Mouse (Mus musculus) myocyte (in vitro differentiated cells): ENCODE data around the gene Sod2.

Source experiments
- CEBPB ChIP-seq: IDR thresholded peaks from 2 replicates; pipeline ENCODE4 v1.6.1; 2011; ENCODE audit warnings: mild to moderate bottlenecking, moderate library complexity; ENCODE audit not compliant: poor library complexity, insufficient read depth, severe bottlenecking
- POLR2A ChIP-seq: IDR thresholded peaks from one replicate; pipeline ENCODE4 v1.6.1; 2011; ENCODE audit warnings: low read depth, mild to moderate bottlenecking, control low read depth, moderate library complexity; ENCODE audit not compliant: insufficient read length
- POLR2AphosphoS2 ChIP-seq: IDR thresholded peaks from one replicate; pipeline ENCODE4 v1.6.1; 2011; ENCODE audit warnings: low read depth, control low read depth; ENCODE audit not compliant: insufficient read length
- SRF ChIP-seq: IDR thresholded peaks from one replicate; pipeline ENCODE4 v1.6.1; 2011; ENCODE audit warnings: low read depth; ENCODE audit not compliant: control insufficient read depth, insufficient read length
- TCF12 ChIP-seq: IDR thresholded peaks from one replicate; pipeline ENCODE4 v1.6.1; 2011; ENCODE audit warnings: mild to moderate bottlenecking, control low read depth; ENCODE audit not compliant: poor library complexity, insufficient read depth, severe bottlenecking
- USF1 ChIP-seq: IDR thresholded peaks from one replicate; pipeline ENCODE4 v1.6.1; 2011; ENCODE audit warnings: low read depth, mild to moderate bottlenecking, control low read depth, moderate library complexity

- TF ChIP-seq USF1: no peak
- TF ChIP-seq SRF: no peak
- TF ChIP-seq TCF12: no peak
- no peak for TF ChIP-seq POLR2AphosphoS2
- no peak for TF ChIP-seq POLR2A
- TF ChIP-seq CEBPB: no peak
These were observed 7.6 kb upstream of the Sod2 start for GRCm38 (mm10) chr17:12999069-12999468.
